In the genomic region with DNA sequence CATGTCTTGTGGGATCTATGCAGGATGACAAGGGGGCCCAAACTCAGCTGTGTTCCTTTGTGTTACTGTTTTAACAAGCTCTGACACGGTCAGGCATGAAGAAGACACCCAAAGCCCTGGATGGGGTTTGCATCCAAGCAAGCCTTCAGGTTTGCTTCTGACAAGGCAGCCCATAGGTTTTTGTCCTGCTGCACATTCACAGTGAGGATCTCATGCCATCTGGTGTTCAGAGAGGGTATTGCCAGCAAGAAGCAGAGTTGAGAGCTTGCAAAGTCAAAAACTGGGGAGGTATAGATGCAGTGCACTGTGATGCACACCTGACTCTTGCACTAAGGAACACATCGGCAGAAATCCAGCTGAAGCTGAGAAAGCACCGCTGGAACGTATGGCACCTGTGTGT, we compare ENCODE assay signal across 8 mouse cellular contexts.
DNase-seq lines count a peak whose midpoint lies in the region; ATAC-seq and TF ChIP-seq lines count a peak whose summit lies in the region.

No protein-coding gene starts in this region.

- H3K4me3 ChIP-seq in forebrain, embryonic 16.5 days (replicated peaks; ENCODE audit: low read length): no peak overlapping the region
- H3K4me3 ChIP-seq in hindbrain, postnatal 0 days (ENCODE audit: low read length): no peak overlapping the region
- H3K4me3 ChIP-seq in midbrain, embryonic 11.5 days (ENCODE audit: low read depth, low read length): no peak overlapping the region
- H3K4me3 ChIP-seq in small intestine, adult 2 months (ENCODE audit: low read depth, low read length): no peak overlapping the region

- no peaks in the 10 kb centered on the region for H3K9me3 ChIP-seq in forebrain, embryonic 16.5 days (ENCODE audit: control insufficient read depth, low read length)
- no peaks in the 10 kb centered on the region for H3K9me3 ChIP-seq in hindbrain, postnatal 0 days (ENCODE audit: low read length)
- H3K9me3 ChIP-seq in midbrain, embryonic 11.5 days (ENCODE audit: control insufficient read depth, low read length): no peaks in the 10 kb centered on the region

- peak; percentile 49; the same call in 1 of the 2 replicates for ATAC-seq in cerebellum, adult (ENCODE audit: insufficient number of reproducible peaks, low FRiP score, low TSS enrichment)
- ATAC-seq in forebrain, embryonic 16.5 days: peak; percentile 61
- peak; percentile 66; the same call in 1 of the 2 replicates for ATAC-seq in hindbrain, postnatal 0 days
- ATAC-seq in midbrain, embryonic 11.5 days (ENCODE audit: low FRiP score): peak; percentile 55; the same call in 1 of the 2 replicates

- H3K4me2 ChIP-seq in forebrain, embryonic 16.5 days (ENCODE audit: low read length): no peak overlapping the region
- no peak overlapping the region for H3K4me2 ChIP-seq in hindbrain, postnatal 0 days (ENCODE audit: low read depth, low read length)
- no peak overlapping the region for H3K4me2 ChIP-seq in midbrain, embryonic 11.5 days

- no peaks in the 10 kb centered on the region for H3K27me3 ChIP-seq in forebrain, embryonic 16.5 days (replicated peaks; ENCODE audit: control insufficient read depth, insufficient read depth, low read length)
- H3K27me3 ChIP-seq in hindbrain, postnatal 0 days (ENCODE audit: insufficient read depth, low read length): no peaks in the 10 kb centered on the region
- no peaks in the 10 kb centered on the region for H3K27me3 ChIP-seq in midbrain, embryonic 11.5 days (ENCODE audit: control insufficient read depth, insufficient read depth, low read length)
- H3K27me3 ChIP-seq in small intestine, adult 2 months (ENCODE audit: control insufficient read depth, insufficient read depth, low read length): no peaks in the 10 kb centered on the region

- WGBS in forebrain, embryonic 16.5 days: 58% methylated on average over 4 of the region's 4 CpGs
- 40% methylated on average over 4 of the region's 4 CpGs for WGBS in hindbrain, postnatal 0 days
- WGBS in midbrain, embryonic 11.5 days: 56% methylated on average over 4 of the region's 4 CpGs
- WGBS in small intestine, adult 2 months: 60% methylated on average over 4 of the region's 4 CpGs

- intact Hi-C loops in heart, postnatal 25 days (cut with DNase I): no loop called here

- no peak overlapping the region for H3K9ac ChIP-seq in forebrain, embryonic 16.5 days (replicated peaks; ENCODE audit: low read depth, low read length)
- no peak overlapping the region for H3K9ac ChIP-seq in hindbrain, postnatal 0 days (replicated peaks; ENCODE audit: low read length)
- no peak overlapping the region for H3K9ac ChIP-seq in midbrain, embryonic 11.5 days (ENCODE audit: low read length)

- DNase-seq in heart, adult 18-20 months: peak; percentile 40 to 80
- DNase-seq in heart, postnatal 25 days (ENCODE audit: low spot score): no peak
- DNase-seq in hindbrain, postnatal 0 days (ENCODE audit: low spot score): peak; percentile 89
- peak; percentile 72 to 74 for DNase-seq in left cerebral cortex, adult 18-20 months (ENCODE audit: low spot score in 2 of 2)
- DNase-seq in midbrain, embryonic 11.5 days (ENCODE audit: low spot score, missing footprints): peak; percentile 97

- no peak overlapping the region for H3K27ac ChIP-seq in forebrain, embryonic 16.5 days (ENCODE audit: low read length)
- no peak overlapping the region for H3K27ac ChIP-seq in hindbrain, postnatal 0 days
- H3K27ac ChIP-seq in midbrain, embryonic 11.5 days (ENCODE audit: low read depth, low read length): no peak overlapping the region
- H3K27ac ChIP-seq in small intestine, adult 2 months (ENCODE audit: insufficient read depth, low read depth, low read length): no peak overlapping the region

- H3K4me1 ChIP-seq in forebrain, embryonic 16.5 days (replicated peaks; ENCODE audit: control insufficient read depth, insufficient read depth, low read length): no peaks in the 10 kb centered on the region
- H3K4me1 ChIP-seq in hindbrain, postnatal 0 days (ENCODE audit: insufficient read depth, low read length): no peaks in the 10 kb centered on the region
- no peaks in the 10 kb centered on the region for H3K4me1 ChIP-seq in midbrain, embryonic 11.5 days (ENCODE audit: control insufficient read depth, insufficient read depth, low read length)
- no peaks in the 10 kb centered on the region for H3K4me1 ChIP-seq in small intestine, adult 2 months (ENCODE audit: control insufficient read depth, insufficient read depth, insufficient read length, low read length)

- no peak for TF ChIP-seq POLR2A in small intestine, adult 2 months (IDR thresholded peaks at IDR 0.05; ENCODE audit: low read depth, low read length)

- H3K36me3 ChIP-seq in forebrain, embryonic 16.5 days (ENCODE audit: control insufficient read depth, insufficient read depth): no peaks in the 10 kb centered on the region
- no peaks in the 10 kb centered on the region for H3K36me3 ChIP-seq in hindbrain, postnatal 0 days (ENCODE audit: insufficient read depth, low read length)
- H3K36me3 ChIP-seq in midbrain, embryonic 11.5 days (ENCODE audit: control insufficient read depth, insufficient read depth, low read length): no peaks in the 10 kb centered on the region
- no peaks in the 10 kb centered on the region; the same call in 1 of the 2 replicates for H3K36me3 ChIP-seq in small intestine, adult 2 months (ENCODE audit: control insufficient read depth, insufficient read depth, low read length)

- peak; percentile 97 for TF ChIP-seq CTCF in hindbrain, postnatal 0 days (IDR thresholded peaks at IDR 0.05; ENCODE audit: low read depth)
- TF ChIP-seq CTCF in small intestine, adult 2 months (IDR thresholded peaks at IDR 0.05; ENCODE audit: extremely low read depth, insufficient read length, insufficient replicate concordance, low read depth, low read length): peak; percentile 60; the same call in 1 of the 2 replicates
